In the genomic region with DNA sequence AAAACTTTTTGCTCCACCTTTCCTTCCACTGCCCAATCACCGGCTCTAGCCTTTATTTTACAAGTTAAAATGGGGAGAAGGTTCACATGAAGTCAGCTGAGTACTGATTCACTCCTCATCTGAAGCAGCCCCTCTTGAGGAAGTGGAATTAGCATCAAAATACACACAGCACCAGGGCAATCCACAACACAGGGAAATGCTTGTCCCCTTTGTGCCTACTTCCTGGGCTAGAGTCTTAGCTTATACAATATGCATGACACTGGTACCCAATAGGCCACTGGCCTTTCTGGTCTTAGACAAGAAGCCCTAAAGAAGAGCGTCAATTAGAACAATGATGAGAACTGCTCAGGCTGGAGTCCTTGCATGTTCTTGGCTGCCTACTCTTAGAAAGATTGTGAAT, we compare ENCODE assay signal across 14 mouse cellular contexts.
DNase-seq lines count a peak whose midpoint lies in the region.
"Had no signal": no experiment of that assay in that cellular context is flagged by ENCODE, and none has a peak within 500 bp of the region (broad histone marks: within the 10 kb centered on the region; RNA-seq: fewer than 3 reads in every experiment).

No protein-coding gene starts in this region.

- DNase-seq in ES-CJ7 (ENCODE audit: low read depth, low spot score): peak; percentile 54
- peak; percentile 84 for DNase-seq in R1 (ENCODE audit: low read depth, low spot score)
- DNase-seq in brain, adult 2 months (ENCODE audit: low read depth, low spot score): peak; percentile 20
- no peak for DNase-seq in cerebellum, postnatal 14 days
- DNase-seq in urinary bladder, postnatal 4 days (ENCODE audit: low spot score in 2 of 2): no peak
- DNase-seq: adrenal gland, adult 2 months; adrenal gland, postnatal 10 days; adrenal gland, postnatal 25 days; cerebellum, adult 11 months; cerebellum, adult 18-20 months; cerebellum, adult 8-10 months; cerebellum, adult 9-11 months; cerebellum, postnatal 25 days; forebrain, postnatal 0 days had no signal

Comparison
In these comparisons a context has a peak if more than half of its experiments do, and no peak if none do; other contexts are left out.
1. DNase-seq: peak in ES-CJ7 (single experiment), R1 (single experiment) and brain, adult 2 months (single experiment); none in cerebellum, postnatal 14 days (0 of 2) and urinary bladder, postnatal 4 days (0 of 2).